In genomic region chr7:83632682-83633120, GRCm38 (mm10) we compare ENCODE assay signal across 9 mouse cellular contexts. TPM values are rescaled to one million over a fixed set of nuclear protein-coding genes. Genes with fewer than 3 reads are reported as not detected.
DNase-seq lines count a peak whose midpoint lies in the region; ATAC-seq and TF ChIP-seq lines count a peak whose summit lies in the region.
"Had no signal": no experiment of that assay in that cellular context is flagged by ENCODE, and none has a peak within 500 bp of the region (broad histone marks: within the 10 kb centered on the region; RNA-seq: fewer than 3 reads in every experiment).

No protein-coding gene starts in this region.

- H3K9me3 ChIP-seq in kidney, embryonic 14.5 days (ENCODE audit: control insufficient read depth, low read length): no peaks in the 10 kb centered on the region
- H3K9me3 ChIP-seq in hindbrain, embryonic 16.5 days (ENCODE audit: control insufficient read depth, low read length): no peaks in the 10 kb centered on the region
- H3K9me3 ChIP-seq in midbrain, postnatal 0 days (ENCODE audit: low read length): no peaks in the 10 kb centered on the region

- H3K4me1 ChIP-seq in kidney, embryonic 14.5 days (ENCODE audit: control insufficient read depth, insufficient read depth, low read length): peaks cover 10% of the 10 kb centered on the region; the same call in 1 of the 2 replicates
- peaks cover 2% of the 10 kb centered on the region for H3K4me1 ChIP-seq in cortical plate, adult 2 months (ENCODE audit: control insufficient read depth, insufficient read depth, low read length)
- H3K4me1 ChIP-seq in hindbrain, embryonic 16.5 days (ENCODE audit: control insufficient read depth, insufficient read depth, low read depth, low read length): peaks cover 11% of the 10 kb centered on the region; the same call in 1 of the 2 replicates
- H3K4me1 ChIP-seq in midbrain, postnatal 0 days (ENCODE audit: insufficient read depth, low read length): peaks cover 5% of the 10 kb centered on the region; the same call in 1 of the 2 replicates

- H3K9ac ChIP-seq in kidney, embryonic 14.5 days (ENCODE audit: low read depth, low read length): peak overlapping the region; percentile 65; the same call in 1 of the 2 replicates
- no peak overlapping the region; the same call in 1 of the 2 replicates for H3K9ac ChIP-seq in hindbrain, embryonic 16.5 days (ENCODE audit: low read depth, low read length)
- no peak overlapping the region for H3K9ac ChIP-seq in midbrain, postnatal 0 days (replicated peaks; ENCODE audit: low read length, poor library complexity, severe bottlenecking)

- H3K36me3 ChIP-seq in kidney, embryonic 14.5 days (ENCODE audit: control insufficient read depth, insufficient read depth, low read length): peaks cover 6% of the 10 kb centered on the region
- H3K36me3 ChIP-seq in hindbrain, embryonic 16.5 days (ENCODE audit: control insufficient read depth, insufficient read depth, low read length): no peaks in the 10 kb centered on the region
- H3K36me3 ChIP-seq in midbrain, postnatal 0 days (ENCODE audit: insufficient read depth, low read length): no peaks in the 10 kb centered on the region

- no peak for TF ChIP-seq CTCF in cortical plate, adult 2 months (IDR thresholded peaks at IDR 0.05; ENCODE audit: extremely low read depth, insufficient read depth, low read length)
- TF ChIP-seq CTCF in midbrain, postnatal 0 days (IDR thresholded peaks at IDR 0.05): no peak

- peak overlapping the region; percentile 60 for H3K4me3 ChIP-seq in kidney, embryonic 14.5 days (ENCODE audit: low read length)
- H3K4me3 ChIP-seq in cortical plate, adult 2 months (ENCODE audit: insufficient read depth, low read length): peak overlapping the region; percentile 52; the same call in 1 of the 2 replicates
- peak overlapping the region; percentile 68; the same call in 1 of the 2 replicates for H3K4me3 ChIP-seq in hindbrain, embryonic 16.5 days (ENCODE audit: low read length)
- peak overlapping the region; percentile 53; the same call in 1 of the 2 replicates for H3K4me3 ChIP-seq in midbrain, postnatal 0 days (ENCODE audit: low read depth, low read length)

- ATAC-seq in kidney, embryonic 14.5 days (ENCODE audit: low FRiP score, low TSS enrichment): no peak
- no peak for ATAC-seq in hindbrain, embryonic 16.5 days
- no peak for ATAC-seq in midbrain, postnatal 0 days (ENCODE audit: low FRiP score)

- no peak for TF ChIP-seq POLR2A in cortical plate, adult 2 months (IDR thresholded peaks at IDR 0.05; ENCODE audit: extremely low read depth, insufficient read depth, low read length)

- 43% methylated on average over 6 of the region's 6 CpGs for WGBS in kidney, embryonic 14.5 days
- 59% methylated on average over 6 of the region's 6 CpGs for WGBS in hindbrain, embryonic 16.5 days
- WGBS in midbrain, postnatal 0 days: 57% methylated on average over 6 of the region's 6 CpGs

- H3K4me2 ChIP-seq in kidney, embryonic 14.5 days (replicated peaks; ENCODE audit: low read depth, low read length): peak overlapping the region; percentile 59
- peak overlapping the region; percentile 56 for H3K4me2 ChIP-seq in hindbrain, embryonic 16.5 days (ENCODE audit: low read length)
- peak overlapping the region; percentile 58 for H3K4me2 ChIP-seq in midbrain, postnatal 0 days (ENCODE audit: low read depth, low read length, poor library complexity, severe bottlenecking)

- DNase-seq in kidney, postnatal 25 days: no peak
- DNase-seq in midbrain, postnatal 0 days (ENCODE audit: low spot score): no peak
- no peak for DNase-seq in ovary, postnatal 36 days (ENCODE audit: low spot score)
- DNase-seq in gastrocnemius, postnatal 36 days: no peak
- no peak for DNase-seq in thymus, postnatal 4 days
- DNase-seq: gastrocnemius, postnatal 10 days had no signal

- H3K27me3 ChIP-seq in kidney, embryonic 14.5 days (ENCODE audit: control insufficient read depth, insufficient read depth, low read length): no peaks in the 10 kb centered on the region
- H3K27me3 ChIP-seq in hindbrain, embryonic 16.5 days (replicated peaks; ENCODE audit: control insufficient read depth, insufficient read depth, low read length): no peaks in the 10 kb centered on the region
- H3K27me3 ChIP-seq in midbrain, postnatal 0 days (ENCODE audit: insufficient read depth, low read length): no peaks in the 10 kb centered on the region

- no peak overlapping the region for H3K27ac ChIP-seq in kidney, embryonic 14.5 days (ENCODE audit: low read depth, low read length)
- no peak overlapping the region for H3K27ac ChIP-seq in cortical plate, adult 2 months (ENCODE audit: insufficient read depth, low read length)
- H3K27ac ChIP-seq in hindbrain, embryonic 16.5 days (ENCODE audit: low read depth, low read length): no peak overlapping the region
- no peak overlapping the region for H3K27ac ChIP-seq in midbrain, postnatal 0 days (ENCODE audit: low read depth, low read length)

- intact Hi-C loops in gastrocnemius, postnatal 36 days (cut with DNase I): no loop called here

RNA-seq across cellular contexts. Expression of gene Stard5, which starts 0.9 kb away (rescaled TPM):
- polyA plus RNA-seq in kidney, embryonic 14.5 days (2014; fragmentation: Nextera tagmentation; extraction: Ambion mirVana): 13.0 and 19.4 TPM in 2 replicates
- polyA plus RNA-seq in cortical plate, adult 2 months (2012; rRNA removed): 10.1 and 11.6 TPM in 2 replicates
- polyA plus RNA-seq in hindbrain, embryonic 16.5 days (2015; fragmentation: Nextera tagmentation; extraction: Ambion mirVana): 6.6 and 7.3 TPM in 2 replicates
- total RNA-seq in midbrain, postnatal 0 days (2014; rRNA removed): 6.8 TPM in 2 replicates
- 4.3 and 5.5 TPM in 2 replicates for polyA plus RNA-seq in midbrain, postnatal 0 days (2015; fragmentation: Nextera tagmentation; extraction: Ambion mirVana)
- total RNA-seq in gastrocnemius, postnatal 36 days (2021): 1 to 10 TPM; 4.2 to 4.7 TPM

RNA-seq across cellular contexts. Expression of gene Tmc3, which starts 48.0 kb away (rescaled TPM):
- polyA plus RNA-seq in kidney, embryonic 14.5 days (2014; fragmentation: Nextera tagmentation; extraction: Ambion mirVana): 0.84 and 0.91 TPM in 2 replicates
- polyA plus RNA-seq in cortical plate, adult 2 months (2012; rRNA removed): 0.26 and 0.54 TPM in 2 replicates
- 0.29 and 0.33 TPM in 2 replicates for polyA plus RNA-seq in hindbrain, embryonic 16.5 days (2015; fragmentation: Nextera tagmentation; extraction: Ambion mirVana)
- total RNA-seq in midbrain, postnatal 0 days (2014; rRNA removed): 0.11 and 0.47 TPM in 2 replicates
- polyA plus RNA-seq in midbrain, postnatal 0 days (2015; fragmentation: Nextera tagmentation; extraction: Ambion mirVana): 0.18 and 0.23 TPM in 2 replicates
- under 1 TPM in 1 of 2 experiments, not detected in 1; 0.10 TPM for total RNA-seq in gastrocnemius, postnatal 36 days (2021)
